Mouse (Mus musculus) midbrain, embryonic 11.5 days (tissue): ENCODE measurements around the gene Stk39. TPM values are rescaled to one million over a fixed set of nuclear protein-coding genes. Genes with fewer than 3 reads are reported as not detected.
A peak's percentile ranks its signal among the peaks of the same experiment; 100 is the strongest.
"Not testable (repeated sequence)": the region's sequence is repeated elsewhere in the genome, so short reads cannot be mapped to it uniquely, and the experiment has no call there.

Experiments
- ATAC-seq: fragments of 200-750 bp; cut with Nextera tagmentation; 2 replicates; pipeline ENCODE4 v1.8.0; 2017; ENCODE audit warnings: moderate TSS enrichment, moderate library complexity; ENCODE audit not compliant: low FRiP score
- DNase-seq: peaks from one replicate; pipeline ENCODE4 v3.0.0; 2015; ENCODE audit warnings: low spot score; ENCODE audit errors: missing footprints
- H3K27ac ChIP-seq: fragments of 300-500 bp; sonication (generic); 2 replicates; pipeline ENCODE4 v1.5.1; 2014; ENCODE audit warnings: low read depth, low read length
- H3K27me3 ChIP-seq: fragments of 300-500 bp; sonication (generic); 2 replicates; pipeline ENCODE4 v1.6.1; 2014; ENCODE audit warnings: mild to moderate bottlenecking, low read length, moderate library complexity, mixed read lengths; ENCODE audit not compliant: control insufficient read depth, insufficient read depth
- H3K36me3 ChIP-seq: fragments of 300-500 bp; sonication (generic); 2 replicates; pipeline ENCODE4 v1.6.1; 2014; ENCODE audit warnings: mild to moderate bottlenecking, low read length, moderate library complexity, mixed read lengths; ENCODE audit not compliant: control insufficient read depth, insufficient read depth
- H3K4me1 ChIP-seq: fragments of 300-500 bp; sonication (generic); 2 replicates; pipeline ENCODE4 v1.6.1; 2014; ENCODE audit warnings: low read length; ENCODE audit not compliant: control insufficient read depth, insufficient read depth
- H3K4me2 ChIP-seq: fragments of 300-500 bp; sonication (generic); 2 replicates; pipeline ENCODE4 v1.6.1; 2014; ENCODE audit warnings: mild to moderate bottlenecking, moderate library complexity
- H3K4me3 ChIP-seq: fragments of 300-500 bp; sonication (generic); 2 replicates; pipeline ENCODE4 v1.5.1; 2014; ENCODE audit warnings: low read depth, low read length
- H3K9ac ChIP-seq: fragments of 300-500 bp; sonication (generic); 2 replicates; pipeline ENCODE4 v1.6.1; 2014; ENCODE audit warnings: low read length
- H3K9me3 ChIP-seq: fragments of 300-500 bp; sonication (generic); 2 replicates; pipeline ENCODE4 v1.6.1; 2016; ENCODE audit warnings: low read length; ENCODE audit not compliant: control insufficient read depth
- WGBS: fragments of 180-500 bp; shearing (Covaris S2); extraction: QIAGEN DNeasy Blood & Tissue Kit; methylation state at CpG from one replicate; pipeline ENCODE4 v1.1.7; 2014; 5-methylcytosine and 5-hydroxymethylcytosine counted together
- polyA plus RNA-seq: library from polyadenylated mRNA; unstranded; fragments of >200 nt; fragmentation: Nextera tagmentation; extraction: Ambion mirVana; gene quantifications from 2 replicates; pipeline ENCODE4 v1.2.1, GENCODE M21; 2014

Gene Stk39
- polyA plus RNA-seq, 1 experiment from 2014 or later, result 52.5 TPM

- Histone ChIP-seq H3K4me1 (no peaks in the 10 kb centered on the region), H3K9me3 (no peaks in the 10 kb centered on the region), H3K27ac (no peak overlapping the region), H3K36me3 (no peaks in the 10 kb centered on the region), H3K27me3 (no peaks in the 10 kb centered on the region), H3K9ac (no peak overlapping the region), H3K4me2 (no peak overlapping the region), H3K4me3 (no peak overlapping the region)
- 86% methylated on average over 1 of the region's 1 CpGs for WGBS
- ATAC-seq (no peak), DNase-seq (peak; percentile 53)
Measured at GRCm38 (mm10) chr2:68244556-68244955, 227.5 kb downstream of the Stk39 start.

DNA sequence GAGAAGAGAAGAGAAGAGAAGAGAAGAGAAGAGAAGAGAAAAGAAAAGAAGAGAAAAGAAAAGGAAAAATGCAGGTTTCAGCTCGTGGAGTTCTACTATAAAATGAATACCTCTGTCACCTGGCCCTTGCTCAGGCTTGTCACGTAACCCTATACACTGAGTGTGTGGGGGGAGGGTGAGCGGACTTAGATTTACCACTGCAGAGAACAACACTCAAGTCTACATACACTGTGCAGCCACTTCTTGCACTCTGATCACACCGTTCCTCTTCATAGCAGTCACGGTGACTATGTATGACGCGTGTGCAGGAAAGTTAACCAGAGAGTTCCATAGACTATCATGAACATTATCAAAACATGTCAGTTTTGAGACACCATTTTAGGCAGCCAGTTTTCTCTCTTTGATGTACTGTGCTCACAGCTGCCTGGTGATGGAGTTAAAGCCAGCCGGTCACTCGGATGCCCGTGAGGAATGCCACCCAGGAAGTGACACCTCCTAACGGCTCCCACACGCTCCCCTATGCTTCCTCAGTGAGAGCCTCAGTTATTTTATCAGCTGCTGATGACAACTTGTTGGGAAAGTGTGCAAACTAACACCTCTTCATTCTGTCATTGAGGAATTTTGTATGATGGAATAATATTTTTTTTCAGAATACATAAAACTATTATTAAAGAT is 228.1 kb downstream of the Stk39 start:
- Histone ChIP-seq H3K27ac (no peak overlapping the region), H3K27me3 (no peaks in the 10 kb centered on the region), H3K4me1 (no peaks in the 10 kb centered on the region), H3K4me3 (no peak overlapping the region), H3K9me3 (no peaks in the 10 kb centered on the region), H3K36me3 (no peaks in the 10 kb centered on the region), H3K9ac (no peak overlapping the region), H3K4me2 (no peak overlapping the region)
- DNase-seq (peak; percentile 69), ATAC-seq (no peak)
- WGBS, result 81% methylated on average over 12 of the region's 12 CpGs

DNA sequence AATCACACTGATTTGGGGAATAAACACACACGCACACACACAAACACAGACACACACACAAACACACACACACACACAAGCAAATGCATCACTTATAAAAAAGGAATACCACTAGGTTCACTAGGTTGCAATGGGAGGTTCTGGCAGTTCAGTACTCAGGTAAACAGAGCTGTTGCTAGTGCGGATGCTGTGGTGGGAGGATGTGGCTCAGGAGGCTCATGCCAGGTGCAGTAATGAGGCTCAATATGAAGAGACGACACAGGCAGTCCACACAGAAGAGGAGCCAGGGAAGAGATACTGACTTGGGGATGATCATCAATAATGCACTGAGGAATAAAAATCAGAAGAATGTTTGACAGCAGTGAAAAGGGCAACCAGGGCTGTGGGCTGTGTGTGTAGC is 228.8 kb downstream of the Stk39 start:
- DNase-seq (no peak), ATAC-seq (no peak)
- 88% methylated on average over 3 of the region's 3 CpGs for WGBS
- Histone ChIP-seq H3K4me2 (no peak overlapping the region), H3K4me3 (no peak overlapping the region), H3K9me3 (no peaks in the 10 kb centered on the region), H3K4me1 (no peaks in the 10 kb centered on the region), H3K36me3 (no peaks in the 10 kb centered on the region), H3K27me3 (no peaks in the 10 kb centered on the region), H3K9ac (no peak overlapping the region), H3K27ac (no peak overlapping the region)

DNA sequence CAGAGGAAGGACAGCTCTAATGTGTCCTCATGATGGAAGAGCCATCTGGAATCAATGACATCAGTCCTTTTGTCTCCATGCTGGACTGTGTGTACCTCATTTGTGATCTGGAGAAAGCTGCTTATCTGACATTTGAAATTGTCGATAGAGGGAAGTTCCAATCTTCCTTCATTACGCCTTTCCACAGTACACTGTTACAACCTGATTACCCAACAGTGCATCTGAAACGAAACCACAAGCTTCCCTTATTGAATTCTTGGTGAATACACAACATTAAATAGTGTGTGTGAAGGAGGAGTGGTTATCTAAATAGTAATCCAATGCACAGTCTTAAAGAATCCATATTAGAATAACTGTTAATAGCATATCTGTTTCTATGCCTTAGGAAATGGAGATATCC is 230.0 kb downstream of the Stk39 start:
- Histone ChIP-seq H3K4me3 (no peak overlapping the region), H3K27me3 (no peaks in the 10 kb centered on the region), H3K4me1 (no peaks in the 10 kb centered on the region), H3K36me3 (no peaks in the 10 kb centered on the region), H3K9me3 (no peaks in the 10 kb centered on the region), H3K4me2 (no peak overlapping the region), H3K27ac (no peak overlapping the region), H3K9ac (no peak overlapping the region)
- ATAC-seq (no peak), DNase-seq (no peak)
- WGBS, result 90% methylated on average over 3 of the region's 3 CpGs

DNA sequence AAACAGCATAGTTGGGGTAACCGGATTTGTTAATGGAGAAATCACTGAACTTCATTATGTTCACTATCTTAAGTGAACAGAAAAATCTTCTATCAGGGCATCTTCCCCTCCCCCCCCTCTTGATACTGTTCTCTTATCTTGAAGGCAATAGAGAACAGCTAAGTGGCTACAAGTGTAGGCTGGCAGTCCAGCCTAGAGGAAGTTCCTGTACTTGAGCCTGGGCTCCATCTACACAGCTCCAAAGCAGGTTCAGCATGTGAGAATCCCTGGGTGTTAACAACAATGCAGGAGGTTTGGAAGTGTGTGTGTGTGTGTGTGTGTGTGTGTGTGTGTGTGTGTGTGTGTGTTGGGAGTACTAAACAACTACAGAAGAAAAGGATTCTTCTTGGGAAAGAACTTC is 230.4 kb downstream of the Stk39 start:
- H3K27me3 ChIP-seq, result no peaks in the 10 kb centered on the region
- ATAC-seq (no peak), DNase-seq (no peak)
- H3K9ac ChIP-seq, result no peak overlapping the region
- no peak overlapping the region for H3K4me2 ChIP-seq
- WGBS, result 93% methylated on average over 1 of the region's 1 CpGs
- no peaks in the 10 kb centered on the region for H3K36me3 ChIP-seq
- H3K4me1 ChIP-seq, result no peaks in the 10 kb centered on the region
- no peaks in the 10 kb centered on the region for H3K9me3 ChIP-seq
- H3K4me3 ChIP-seq, result no peak overlapping the region
- H3K27ac ChIP-seq, result no peak overlapping the region

DNA sequence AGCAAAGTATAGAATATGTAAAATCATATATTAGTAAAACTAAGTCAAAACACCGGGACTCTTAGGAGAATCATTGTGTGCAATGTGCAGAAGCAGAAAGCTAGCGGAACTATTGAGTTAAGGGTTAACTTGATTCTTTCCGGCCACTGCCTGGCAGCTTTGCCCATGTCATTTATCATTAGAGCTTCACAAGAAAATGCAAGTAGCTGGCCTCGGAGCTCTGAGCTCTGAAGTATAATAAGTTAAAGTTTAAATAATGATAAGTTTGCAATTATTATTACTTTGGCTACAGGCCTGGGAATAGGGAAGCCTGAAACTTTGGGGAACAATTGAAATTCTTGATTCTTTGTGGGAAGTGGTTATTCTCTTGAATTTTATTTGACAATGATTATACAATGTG is 232.7 kb downstream of the Stk39 start:
- H3K4me3 ChIP-seq, DNase-seq, H3K27ac ChIP-seq, H3K36me3 ChIP-seq, H3K9me3 ChIP-seq, H3K9ac ChIP-seq, H3K27me3 ChIP-seq, H3K4me2 ChIP-seq, H3K4me1 ChIP-seq, ATAC-seq: not testable (repeated sequence)
- WGBS, result 57% methylated on average over 4 of the region's 4 CpGs

DNA sequence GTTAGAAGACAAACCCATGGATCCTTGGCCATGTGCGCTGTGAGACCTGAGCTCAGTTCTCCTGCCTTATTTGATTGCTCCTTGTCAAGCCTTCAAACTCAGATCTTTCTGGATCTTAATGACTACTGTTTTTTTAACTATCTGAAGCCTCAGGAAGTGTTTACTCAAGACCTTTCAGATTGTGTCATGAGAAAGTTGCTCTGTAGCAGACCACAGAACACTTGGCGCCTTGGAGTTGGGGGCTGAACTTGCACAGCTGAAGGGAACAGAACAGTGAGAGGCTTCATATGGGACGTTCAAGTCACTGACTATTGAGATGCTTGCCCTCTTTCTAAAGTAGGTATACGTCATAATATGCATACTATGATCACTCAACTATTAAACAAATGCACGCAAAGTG is 239.1 kb downstream of the Stk39 start:
- no peak for ATAC-seq

DNA sequence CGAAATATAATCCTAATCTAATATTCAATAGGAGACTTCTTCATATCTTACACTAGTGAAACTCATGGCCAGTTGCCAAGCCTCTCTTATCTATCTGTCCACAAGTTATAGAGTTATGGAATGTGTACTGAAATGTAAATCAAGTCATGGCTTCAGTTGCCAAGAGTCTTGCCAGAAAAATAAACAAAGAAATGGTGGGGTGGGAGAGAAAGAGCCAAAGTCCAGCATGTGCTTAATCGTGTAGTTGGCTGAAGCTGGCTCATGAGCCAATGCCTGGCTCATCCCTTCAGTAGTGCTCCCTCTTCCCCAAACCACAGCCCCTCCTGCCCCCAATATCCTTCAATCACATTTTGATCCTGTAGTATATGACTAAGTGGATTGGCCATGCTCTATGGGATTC is 242.2 kb downstream of the Stk39 start:
- ATAC-seq, result no peak
- Histone ChIP-seq H3K4me2 (no peak overlapping the region), H3K27ac (no peak overlapping the region), H3K4me1 (peaks cover 3% of the 10 kb centered on the region; the same call in 1 of the 2 replicates), H3K4me3 (no peak overlapping the region), H3K9ac (no peak overlapping the region), H3K9me3 (no peaks in the 10 kb centered on the region), H3K27me3 (no peaks in the 10 kb centered on the region), H3K36me3 (no peaks in the 10 kb centered on the region)
- WGBS, result 90% methylated on average over 2 of the region's 2 CpGs
- no peak for DNase-seq

More for the DNA sequence above, 239.1 kb downstream of the Stk39 start:
- Histone ChIP-seq H3K27ac (no peak overlapping the region), H3K4me3 (no peak overlapping the region), H3K9ac (no peak overlapping the region), H3K36me3 (no peaks in the 10 kb centered on the region), H3K9me3 (no peaks in the 10 kb centered on the region), H3K4me2 (no peak overlapping the region), H3K4me1 (peaks cover 4% of the 10 kb centered on the region; the same call in 1 of the 2 replicates), H3K27me3 (no peaks in the 10 kb centered on the region)
- WGBS, result 91% methylated on average over 5 of the region's 5 CpGs
- no peak for DNase-seq

DNA sequence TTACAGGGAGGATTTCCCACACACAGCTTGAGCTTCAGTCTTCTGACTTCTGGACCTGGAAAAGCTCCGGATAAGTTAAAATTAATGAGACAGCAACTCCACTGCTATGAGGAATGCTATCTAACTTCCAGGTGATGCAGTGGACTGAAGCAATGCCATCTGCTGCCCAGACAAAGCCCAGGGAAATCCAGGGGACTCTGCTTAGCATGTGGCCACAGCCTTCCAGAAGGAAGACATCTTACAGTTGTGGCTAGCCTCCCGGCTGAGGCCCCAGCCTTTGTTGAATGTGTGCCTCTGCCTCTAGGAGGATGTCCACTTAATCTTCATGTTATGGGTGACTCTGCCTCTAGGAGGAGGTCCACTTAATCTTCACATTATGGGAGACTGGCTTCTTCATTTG is 243.0 kb downstream of the Stk39 start:
- Histone ChIP-seq H3K4me2 (no peak overlapping the region), H3K4me3 (no peak overlapping the region), H3K27ac (no peak overlapping the region), H3K9me3 (no peaks in the 10 kb centered on the region), H3K36me3 (no peaks in the 10 kb centered on the region), H3K9ac (no peak overlapping the region), H3K27me3 (no peaks in the 10 kb centered on the region), H3K4me1 (no peaks in the 10 kb centered on the region)
- no peak for DNase-seq
- 73% methylated on average over 2 of the region's 2 CpGs for WGBS
- ATAC-seq, result no peak
